Mouse (Mus musculus) frontal cortex, postnatal 36 days (tissue): ENCODE measurements at regions not wholly inside any gene's neighbourhood (a gene's known extent, or its start where the extent isn't known, plus 50 kb on each side); places are given as distances from the start of the nearest gene placed in this dataset.

ENCODE experiments used
- DNase-seq, 2 experiments: peaks; one replicate each; pipeline ENCODE4 v3.0.0; 2022; ENCODE audit warnings: low spot score in 2 of 2

DNA sequence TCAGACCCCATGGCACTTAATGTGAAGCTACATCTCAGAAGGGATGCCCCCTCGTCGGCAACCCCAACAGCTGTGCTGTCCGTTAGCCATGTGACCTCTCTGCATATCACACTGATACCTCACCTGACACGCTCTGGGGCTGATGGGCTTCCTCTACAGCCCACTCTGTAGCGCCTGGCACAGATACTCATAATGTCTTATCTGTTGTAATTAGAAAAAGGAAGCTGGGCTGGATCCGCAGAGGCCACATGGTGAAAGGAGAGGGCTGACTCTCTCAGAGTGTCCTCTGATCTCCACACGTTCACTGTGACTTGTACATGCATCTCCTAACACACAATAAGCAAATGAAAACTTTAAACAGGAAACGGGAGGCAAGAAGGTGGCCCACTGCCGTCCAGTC, 126.5 kb upstream of the Meis1 start:
- DNase-seq, result no peak

DNA sequence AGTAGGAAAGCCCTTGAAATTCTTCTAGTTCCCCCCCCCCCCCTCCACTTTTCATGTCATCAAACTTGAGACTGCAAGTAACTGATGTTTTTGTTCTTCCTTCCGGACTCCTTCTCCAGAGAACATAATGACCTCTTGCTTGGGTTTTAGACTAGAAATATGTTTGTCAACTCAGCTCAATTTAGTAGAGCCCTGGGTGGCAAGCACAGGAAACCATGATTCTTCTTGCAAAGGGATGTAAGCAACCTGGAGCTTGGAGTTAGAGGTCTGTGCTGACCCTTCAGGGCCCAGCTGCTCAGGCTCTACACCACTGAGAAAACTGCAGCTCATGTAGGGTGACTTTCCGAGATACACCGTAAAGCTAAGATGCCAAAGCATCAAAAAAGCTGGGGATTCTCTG, 127.2 kb upstream of the Meis1 start:
- DNase-seq, result no peak

DNA sequence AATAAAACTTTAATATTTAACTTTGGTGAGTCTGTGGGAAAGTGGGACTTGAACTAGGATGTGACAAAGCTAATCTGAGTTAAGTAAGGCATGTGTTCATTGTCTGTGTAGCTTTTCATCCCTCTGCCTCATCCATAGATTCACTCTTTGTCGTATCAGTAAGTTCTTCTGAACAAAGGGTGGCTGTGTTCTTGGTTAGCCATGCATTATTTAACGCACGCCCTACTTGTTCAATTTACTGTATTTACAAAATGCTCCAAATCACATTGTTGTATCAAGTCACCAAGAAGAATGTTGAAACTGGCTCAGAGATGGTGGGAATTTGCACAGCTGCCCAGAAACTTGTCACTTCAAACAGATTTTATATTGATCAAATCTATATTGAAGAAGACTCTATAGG, 132.2 kb upstream of the Meis1 start:
- no peak for DNase-seq

DNA sequence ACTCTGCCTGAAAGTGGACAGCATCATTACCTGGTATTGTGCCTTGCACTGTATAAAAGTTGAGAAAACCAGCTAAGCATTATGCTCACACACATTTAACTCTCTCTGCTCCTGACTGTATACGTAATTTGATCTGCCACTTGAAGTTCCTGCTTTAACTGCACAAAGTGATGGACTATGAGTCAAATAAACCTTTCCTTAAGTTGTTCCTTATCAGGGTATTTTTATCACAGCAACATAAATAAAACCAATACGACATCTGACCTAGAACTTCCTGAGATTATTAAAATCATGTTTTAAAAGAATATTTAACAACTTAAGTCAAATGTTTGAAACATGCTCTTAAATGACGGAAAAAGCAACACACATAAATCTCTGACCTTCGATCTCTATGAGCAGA, 134.9 kb upstream of the Meis1 start:
- no peak for DNase-seq

DNA sequence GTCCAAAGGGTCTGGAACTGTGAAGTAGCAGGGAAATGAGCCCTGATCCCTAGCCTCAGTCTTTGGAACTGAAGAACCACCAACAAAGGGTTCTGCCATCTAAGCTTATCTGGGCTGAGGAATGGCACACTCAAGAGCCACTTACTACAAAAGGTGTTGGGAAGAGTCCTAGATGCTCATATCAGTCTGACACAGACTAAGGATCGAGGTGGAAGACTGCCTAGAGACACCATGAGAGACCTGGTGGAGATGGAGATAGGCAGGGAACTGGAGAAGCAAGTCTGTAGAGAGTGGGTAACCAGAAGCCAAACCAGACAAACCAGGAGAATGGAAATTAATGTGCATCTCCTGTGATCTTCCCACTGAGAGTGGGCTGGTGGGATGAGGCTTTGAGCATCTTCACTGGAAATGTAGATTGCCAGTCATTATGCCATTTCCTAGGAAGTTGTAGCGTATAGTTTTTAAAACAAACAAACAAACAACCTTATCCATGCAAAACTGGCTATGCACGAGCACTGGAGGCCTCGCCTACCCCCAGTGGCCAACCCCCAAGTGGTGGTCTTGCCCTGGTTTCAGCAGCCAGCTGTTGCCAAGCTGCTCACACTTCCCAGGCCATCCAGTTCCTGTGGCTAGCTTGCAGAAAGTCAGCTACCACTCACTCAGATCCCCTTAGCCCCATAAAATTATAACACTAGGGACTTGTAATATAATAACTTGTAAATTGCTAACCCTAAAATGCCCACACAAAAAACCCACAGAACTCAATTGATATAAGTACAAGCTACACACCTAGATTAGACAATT, 136.2 kb upstream of the Meis1 start:
- no peak for DNase-seq

- no peak for DNase-seq
These were observed 136.8 kb upstream of the Meis1 start for GRCm38 (mm10) chr11:19155617-19155983.

GRCm38 (mm10) chr11:19160227-19160626, 141.4 kb upstream of the Meis1 start:
- DNase-seq, result no peak

GRCm38 (mm10) chr11:19160669-19161068, 141.9 kb upstream of the Meis1 start:
- DNase-seq, result no peak

DNA sequence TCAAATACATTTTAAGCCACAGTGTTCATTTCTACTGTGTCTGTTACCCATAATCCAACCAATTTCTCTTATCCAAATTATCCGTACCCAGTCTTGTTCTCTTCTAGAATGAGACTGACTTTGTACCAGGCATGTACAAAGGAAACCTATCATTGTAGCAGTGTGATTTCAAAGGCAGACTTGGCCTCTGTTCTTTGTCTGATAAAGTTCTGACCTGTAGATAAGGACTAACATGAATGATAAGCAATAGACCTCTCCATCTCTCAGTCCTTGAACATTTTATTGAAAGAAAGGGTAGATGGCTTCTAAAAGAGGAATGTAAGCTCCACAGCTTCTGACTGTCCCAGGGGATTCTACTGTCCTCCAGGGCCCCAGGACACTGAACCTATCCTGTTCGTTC, 152.2 kb upstream of the Meis1 start:
- no peak for DNase-seq

GRCm38 (mm10) chr11:19174305-19175017, 155.7 kb upstream of the Meis1 start:
- no peak for DNase-seq

DNA sequence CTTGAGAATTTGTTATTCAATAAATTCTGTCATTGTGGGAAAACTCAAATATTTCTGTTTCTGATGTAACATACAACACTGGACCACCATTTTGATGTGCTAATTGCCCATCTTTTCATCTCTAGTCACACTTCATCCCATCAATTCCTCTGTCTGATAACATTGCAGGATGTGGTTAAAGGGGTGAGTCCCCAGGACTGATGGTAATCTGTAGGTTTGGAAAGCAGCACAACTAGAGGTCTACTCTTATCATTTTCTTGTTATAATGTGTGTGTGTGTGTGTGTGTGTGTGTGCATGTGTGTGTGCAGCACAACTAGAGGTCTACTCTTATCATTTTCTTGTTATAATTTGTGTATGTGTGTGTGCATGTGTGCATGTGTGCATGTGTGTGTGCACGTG, 160.5 kb upstream of the Meis1 start:
- no peak for DNase-seq

DNA sequence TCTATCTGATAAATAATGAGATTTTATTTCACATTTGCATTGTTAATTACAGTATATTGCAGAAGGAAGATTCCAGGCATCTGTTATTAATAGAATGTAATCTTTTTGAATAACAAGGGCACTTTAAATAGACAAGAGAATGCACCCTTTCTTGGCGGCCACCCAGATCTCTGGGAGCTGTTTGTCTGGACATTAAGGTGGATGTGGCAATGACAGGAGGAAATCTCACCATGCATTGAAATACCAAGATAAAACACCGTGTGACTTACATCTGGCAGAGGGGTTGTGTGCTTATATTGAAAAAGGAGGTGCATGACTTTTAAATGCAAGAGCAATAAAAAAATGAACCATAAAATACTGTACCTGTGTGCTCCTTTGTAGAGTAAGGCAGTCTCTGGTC, 171.0 kb upstream of the Meis1 start:
- DNase-seq, result no peak

- DNase-seq, result no peak
These were observed 175.7 kb upstream of the Meis1 start for GRCm38 (mm10) chr11:19194464-19194863.

- no peak for DNase-seq
These were observed 179.0 kb upstream of the Meis1 start for GRCm38 (mm10) chr11:19197790-19198189.

GRCm38 (mm10) chr11:19202602-19203517, 184.1 kb upstream of the Meis1 start:
- no peak for DNase-seq

- no peak for DNase-seq
These were observed 184.7 kb upstream of the Meis1 start for GRCm38 (mm10) chr11:19203518-19203900.

- peak; percentile 58 to 83 for DNase-seq
These were observed 185.2 kb upstream of the Meis1 start for GRCm38 (mm10) chr11:19203968-19204367.

DNA sequence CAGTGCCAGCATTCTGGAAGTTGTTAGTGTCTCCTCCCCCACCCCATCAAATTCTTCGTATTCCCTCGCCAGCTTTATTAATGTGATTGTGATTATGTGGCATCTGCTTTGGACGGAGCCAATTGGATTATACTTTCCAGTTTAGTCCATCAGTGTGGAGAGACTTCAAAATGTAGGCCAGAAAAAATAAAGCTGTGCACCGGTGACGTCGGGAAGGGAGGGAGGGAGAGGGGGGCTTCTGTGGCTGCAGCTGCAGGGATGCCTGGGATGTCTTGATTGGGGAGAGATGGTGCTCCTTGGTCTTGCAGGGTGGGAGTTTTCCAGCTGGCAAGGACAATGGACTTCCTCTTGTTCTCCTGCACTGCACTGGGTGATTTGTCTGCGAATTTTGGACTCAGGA, 185.7 kb upstream of the Meis1 start:
- DNase-seq, result no peak

GRCm38 (mm10) chr11:19205174-19205573, 186.4 kb upstream of the Meis1 start:
- DNase-seq, result no peak

DNA sequence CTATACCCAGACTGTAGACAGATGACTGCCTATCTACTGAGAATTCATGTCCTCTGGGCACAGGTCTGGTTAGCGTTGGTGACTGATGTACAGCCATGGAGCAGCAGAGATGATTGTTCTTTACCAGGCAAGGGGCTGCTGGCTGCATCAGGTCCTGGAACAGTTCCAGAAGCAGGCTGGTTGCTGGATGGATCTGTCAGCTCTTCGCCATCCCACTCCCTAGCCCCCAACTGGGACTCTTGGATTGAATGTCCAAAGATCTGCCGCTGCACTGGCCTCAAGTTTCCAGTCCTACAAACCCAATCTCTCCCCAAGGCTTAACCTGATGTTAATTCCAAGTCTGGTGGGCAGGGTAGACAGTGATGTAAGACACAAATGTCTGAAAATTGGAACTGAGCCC, 200.7 kb upstream of the Meis1 start:
- no peak for DNase-seq

DNA sequence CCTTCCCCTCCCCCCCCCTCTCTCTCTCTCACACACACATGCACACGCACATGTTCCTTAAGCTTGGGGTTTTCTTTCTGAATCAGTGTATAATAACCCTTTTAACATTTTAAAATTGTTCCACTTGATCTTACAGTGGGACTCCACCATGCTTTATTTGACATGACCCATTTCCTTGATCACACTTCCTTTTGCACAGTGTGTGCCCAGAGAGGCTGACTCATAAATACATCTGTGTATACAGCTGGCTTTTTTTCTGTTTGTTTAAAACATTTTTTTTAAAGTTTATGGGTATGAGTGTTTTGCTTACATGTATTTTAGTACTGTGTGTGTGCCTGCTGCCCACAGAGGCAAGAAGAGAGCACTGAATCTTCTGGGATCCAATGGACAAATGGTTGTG, 202.7 kb upstream of the Meis1 start:
- no peak for DNase-seq

GRCm38 (mm10) chr11:19226756-19227155, 208.0 kb upstream of the Meis1 start:
- DNase-seq, result no peak
